Mouse (Mus musculus) embryo, embryonic 9.5 days (tissue): Measurements from ENCODE around the gene Plxdc1.
A peak's percentile ranks its signal among the peaks of the same experiment; 100 is the strongest.

Experiments
- DNase-seq: peaks from one replicate; pipeline ENCODE4 v3.0.0-alpha.2; 2017; ENCODE audit errors: extremely low spot score

Plxdc1 gene

DNA sequence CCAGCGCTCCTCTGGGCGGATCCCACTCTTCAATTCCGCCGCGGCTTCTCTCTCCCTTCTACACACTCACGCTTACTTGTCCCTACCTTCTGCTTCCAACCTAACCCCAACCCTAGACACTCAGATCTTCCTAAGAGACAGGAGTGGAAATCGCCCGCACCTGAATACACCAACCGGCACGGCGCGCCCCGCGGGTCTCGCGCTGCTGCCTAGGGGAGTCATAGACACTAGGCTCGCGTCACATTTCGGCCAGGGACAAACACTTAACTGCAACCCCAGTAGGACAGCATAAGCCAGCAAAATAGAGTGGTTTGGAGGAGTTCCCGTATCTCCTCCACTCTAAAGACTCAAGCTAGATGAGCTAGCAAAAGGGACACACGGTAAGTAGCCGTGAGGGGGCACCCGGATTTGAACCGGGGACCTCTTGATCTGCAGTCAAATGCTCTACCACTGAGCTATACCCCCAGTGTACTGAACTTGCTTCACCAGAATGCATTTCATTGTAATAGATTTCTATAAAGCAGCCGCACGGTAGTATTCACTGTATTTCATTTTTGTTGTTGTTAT, 2.4 kb upstream of the Plxdc1 start:
- peak; percentile 93 for DNase-seq

DNA sequence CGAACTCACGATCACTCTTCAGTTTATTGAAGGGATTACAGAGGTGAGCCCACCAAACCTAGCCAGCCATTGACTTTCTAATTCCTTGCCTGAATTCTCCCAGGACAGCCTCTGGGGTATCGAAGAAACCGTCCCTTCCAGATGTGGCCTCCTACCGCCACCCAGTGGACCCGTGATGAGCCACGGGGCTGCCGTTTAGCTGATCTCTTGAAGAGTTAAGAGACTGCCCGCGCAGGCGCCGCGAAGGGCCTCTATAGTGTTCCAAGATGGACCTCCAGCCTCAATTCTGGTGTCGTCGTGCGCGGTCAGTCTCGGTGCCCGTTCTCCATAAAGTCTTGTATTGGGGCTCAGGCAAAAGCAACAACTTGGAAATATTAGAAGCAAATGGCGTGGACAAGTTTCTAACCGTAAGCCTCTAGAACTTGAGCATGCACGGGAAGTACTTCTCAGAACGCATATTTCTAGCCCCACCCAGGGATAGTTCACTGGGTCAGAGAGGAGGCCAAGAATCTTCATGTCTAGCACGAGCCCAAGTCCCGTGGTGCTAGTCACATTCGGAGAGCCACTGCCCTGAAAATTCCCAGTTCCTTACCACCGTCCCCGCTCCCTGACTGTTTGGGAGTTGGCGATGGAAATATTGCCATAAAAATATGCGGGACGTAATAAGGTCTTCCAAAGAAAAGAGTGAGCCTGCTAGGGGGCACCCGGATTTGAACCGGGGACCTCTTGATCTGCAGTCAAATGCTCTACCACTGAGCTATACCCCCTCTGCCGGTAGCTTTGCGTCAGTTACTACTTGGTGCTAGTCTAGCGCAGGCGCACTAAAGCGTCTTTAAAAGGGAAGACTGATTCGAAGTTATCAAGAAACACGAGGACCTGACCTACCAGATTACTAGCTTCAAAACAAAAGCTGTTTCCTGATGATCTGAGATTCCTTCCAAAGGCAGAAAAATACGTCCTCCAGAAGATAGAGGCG, 1.6 kb upstream of the Plxdc1 start:
- DNase-seq, result peak; percentile 95

- no peak for DNase-seq
Measured at GRCm38 (mm10) chr11:97986738-97987465, 658 bp upstream of the Plxdc1 start.

DNA sequence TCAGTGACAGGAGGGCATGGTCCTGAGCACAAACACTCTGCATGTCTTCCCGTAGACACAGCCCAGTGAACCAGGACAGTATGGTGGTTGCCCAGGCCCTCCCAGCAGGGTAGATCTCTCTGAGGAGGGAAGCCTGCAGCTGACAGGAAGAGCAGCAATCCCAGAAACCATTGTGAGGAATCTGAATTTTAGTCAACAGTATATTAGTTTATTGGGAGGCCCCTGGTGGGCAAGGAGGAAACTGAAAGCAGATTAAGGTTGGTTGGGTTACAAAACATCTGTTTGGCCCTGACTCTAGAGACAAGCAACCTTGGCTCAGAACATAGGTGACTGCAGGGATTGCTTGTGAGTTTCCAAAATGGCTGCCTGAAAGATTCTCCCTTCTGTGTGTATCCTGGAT, 2.3 kb downstream of the Plxdc1 start:
- DNase-seq, result no peak

DNA sequence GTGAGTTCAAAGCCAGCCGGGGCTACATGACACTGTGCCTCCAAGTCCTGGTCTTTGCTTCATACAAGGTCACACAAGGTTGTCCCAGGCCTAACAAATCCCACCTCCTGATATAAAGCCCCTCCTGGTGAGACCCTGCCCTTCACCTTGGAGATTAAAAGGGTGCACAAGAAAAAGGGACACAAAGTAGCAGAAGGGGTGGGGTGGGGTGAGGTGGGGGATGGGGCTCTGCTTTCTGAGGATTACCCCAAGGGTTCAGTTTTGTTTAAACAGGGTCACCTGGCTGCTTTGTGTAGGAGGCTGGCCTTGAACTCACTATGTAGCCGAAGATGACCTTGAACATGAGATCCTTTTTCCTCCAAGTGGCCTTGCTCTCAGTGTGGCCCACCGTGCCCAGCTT, 2.7 kb downstream of the Plxdc1 start:
- no peak for DNase-seq

DNA sequence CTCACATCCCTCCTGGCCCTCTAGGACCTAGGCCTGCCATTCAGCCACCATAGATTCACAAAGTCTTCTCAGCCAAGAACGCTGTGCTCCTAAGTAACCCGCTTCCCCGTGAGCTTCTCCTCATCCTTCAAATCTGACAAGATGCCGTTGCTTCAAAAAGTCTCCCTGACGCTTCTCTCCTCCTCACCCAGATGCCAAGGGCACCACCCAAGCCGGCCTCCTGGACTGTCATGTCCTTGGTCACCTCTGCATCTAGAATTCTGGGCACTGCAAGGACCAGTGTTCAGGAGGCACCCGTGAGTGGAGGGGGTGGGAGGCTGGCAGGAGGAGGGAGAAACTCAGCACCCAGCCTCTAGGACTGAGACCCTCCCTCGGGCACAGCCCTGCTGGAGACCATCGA, 3.5 kb downstream of the Plxdc1 start:
- DNase-seq, result no peak

DNA sequence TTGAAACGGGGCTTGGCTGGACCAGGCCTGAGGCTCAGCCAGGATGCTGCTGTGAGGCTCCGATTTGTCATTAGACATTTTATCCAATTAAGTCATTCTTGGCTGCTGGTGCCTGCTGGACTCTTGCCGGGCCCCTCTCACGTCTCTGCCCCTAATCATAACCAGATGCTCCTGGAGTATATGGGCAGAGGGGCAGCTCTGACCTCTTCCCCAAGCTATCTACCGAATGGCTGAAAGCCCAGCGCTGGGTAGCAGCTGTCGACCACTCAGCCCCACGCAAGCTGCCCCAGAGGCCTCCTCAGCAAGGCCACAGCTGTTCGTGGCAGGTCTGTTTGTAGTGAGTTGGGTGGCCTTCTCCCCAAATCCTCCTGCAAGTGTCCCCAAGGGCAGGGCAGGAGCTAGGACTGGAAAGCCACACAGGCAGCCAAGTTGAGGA, 5.7 kb downstream of the Plxdc1 start:
- DNase-seq, result peak; percentile 24

DNA sequence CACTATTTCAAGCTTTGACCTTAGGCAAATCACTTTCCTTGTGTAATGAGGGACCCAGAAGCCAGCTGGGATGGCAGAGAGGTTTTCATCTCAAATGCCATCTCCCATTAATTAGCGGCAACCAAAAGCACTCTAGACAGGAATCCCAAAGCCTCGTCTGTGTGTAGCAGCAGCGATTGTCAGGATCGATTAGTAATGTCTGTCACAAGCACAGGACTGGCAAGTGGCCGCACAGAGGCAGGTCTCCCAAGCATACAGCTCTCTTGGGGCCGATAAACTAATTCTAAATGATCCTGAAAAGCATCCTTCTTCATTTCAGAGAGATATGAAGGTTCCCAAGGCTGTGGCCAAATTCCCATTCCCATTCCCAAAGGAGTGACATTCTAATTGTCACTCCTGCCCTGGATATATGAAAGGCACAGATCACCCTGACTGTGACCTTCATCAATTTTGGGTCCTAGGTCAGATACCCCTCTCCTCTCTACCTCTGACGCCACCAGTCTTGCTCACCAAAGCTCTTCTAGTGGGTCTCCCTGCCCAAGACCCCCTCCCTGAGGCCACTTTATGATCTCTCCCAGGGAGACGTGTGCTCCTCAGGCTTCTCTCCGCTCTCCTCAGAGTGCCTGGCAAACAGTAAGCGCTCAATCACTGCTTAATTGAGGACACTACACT, 6.3 kb downstream of the Plxdc1 start:
- no peak for DNase-seq

DNA sequence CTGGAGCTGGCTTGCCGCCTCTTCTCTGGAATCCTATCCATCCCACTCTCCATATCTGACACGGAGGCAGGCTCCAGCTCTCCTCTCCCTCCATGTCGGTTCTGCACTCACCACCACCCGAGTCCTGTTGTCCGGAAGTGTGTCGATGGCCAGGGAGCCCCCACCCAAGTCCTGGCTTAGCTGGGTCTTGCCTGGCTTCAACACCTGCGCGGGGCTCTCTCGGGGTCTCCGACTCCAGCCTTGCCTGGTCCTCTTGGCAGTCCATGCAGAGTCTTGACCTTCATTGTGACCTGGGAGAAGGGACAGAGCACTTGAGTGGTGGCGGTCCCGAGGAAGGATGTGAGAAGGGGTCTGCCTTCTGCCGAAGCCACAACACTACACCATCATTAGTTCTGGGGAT, 7.9 kb downstream of the Plxdc1 start:
- no peak for DNase-seq

DNA sequence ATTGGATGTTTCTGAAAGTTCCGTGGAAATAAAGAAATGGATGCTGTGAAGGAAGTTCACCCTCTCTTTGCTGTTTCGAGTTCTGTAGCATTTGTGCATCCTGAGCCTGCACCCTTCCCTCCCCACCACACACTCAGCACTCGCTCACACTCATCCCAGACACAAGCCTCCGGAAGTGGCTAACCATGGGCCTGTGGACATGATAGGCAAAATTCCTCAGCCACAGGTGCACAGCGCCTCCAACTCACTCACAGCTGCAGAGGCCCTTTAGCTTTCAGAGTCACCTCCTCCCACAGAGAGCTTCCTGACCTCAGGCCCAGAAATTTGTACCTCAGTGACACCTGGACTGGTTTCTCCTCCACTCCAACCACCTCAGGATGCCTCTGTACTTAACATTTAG, 8.4 kb downstream of the Plxdc1 start:
- DNase-seq, result no peak

DNA sequence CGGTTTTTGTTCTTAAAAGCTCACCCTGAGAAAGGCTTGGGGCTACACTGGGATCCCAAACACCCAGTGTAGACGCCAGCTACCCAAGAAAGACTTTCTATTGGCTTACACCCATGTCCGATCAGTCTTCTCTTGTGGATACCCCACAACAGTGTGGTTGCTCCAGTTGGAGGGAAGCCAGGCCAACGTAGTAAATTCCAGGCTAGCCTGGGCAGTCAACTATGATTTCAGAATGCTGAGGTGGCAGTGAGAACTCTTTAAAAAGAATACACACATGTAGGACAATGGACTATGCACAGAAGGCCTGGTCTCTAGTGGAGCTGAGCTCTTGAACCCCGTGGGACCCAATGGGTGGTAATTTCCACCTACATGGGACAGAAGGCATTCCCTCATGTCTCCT, 11.5 kb downstream of the Plxdc1 start:
- no peak for DNase-seq

GRCm38 (mm10) chr11:97974141-97974540, 12.1 kb downstream of the Plxdc1 start:
- no peak for DNase-seq

DNA sequence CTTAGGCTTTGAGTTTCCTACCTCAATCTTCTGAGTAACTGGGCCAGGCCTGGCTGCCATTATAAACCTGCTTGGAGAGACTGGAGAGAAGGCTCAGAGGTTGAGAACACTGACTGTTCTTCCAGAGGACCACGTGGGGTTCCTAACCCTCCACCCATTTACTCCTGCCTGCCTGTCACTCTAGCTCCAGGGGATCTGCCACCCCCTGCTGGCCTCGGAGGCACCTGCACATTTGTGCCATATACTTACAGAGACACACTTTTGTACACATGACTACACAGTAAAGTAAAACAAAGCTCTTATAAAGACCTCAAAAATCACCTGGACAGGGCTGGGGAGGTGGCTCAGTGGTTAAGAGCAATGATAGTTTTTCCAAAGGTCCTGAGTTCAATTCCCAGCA, 13.8 kb downstream of the Plxdc1 start:
- DNase-seq, result no peak

DNA sequence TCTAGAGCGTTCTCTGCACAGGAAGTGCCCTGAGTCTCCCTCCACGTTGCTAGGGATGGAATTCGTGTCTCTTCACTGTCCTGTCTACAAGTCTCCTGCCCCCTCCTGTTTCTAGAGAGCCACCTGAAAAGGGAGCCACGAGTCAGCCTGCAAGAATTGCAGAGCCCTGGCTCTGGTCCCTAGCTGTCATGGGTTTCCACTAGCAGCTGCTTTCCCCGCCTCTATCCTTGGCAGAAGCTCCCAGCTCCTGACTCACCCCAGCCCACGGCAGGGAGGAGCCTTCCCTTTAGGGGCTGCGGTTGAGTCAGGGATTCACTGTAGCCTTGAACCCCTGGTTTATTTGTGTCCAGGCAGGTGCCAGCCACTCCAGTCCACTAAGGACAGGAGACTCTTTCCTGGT, 15.0 kb downstream of the Plxdc1 start:
- DNase-seq, result no peak

DNA sequence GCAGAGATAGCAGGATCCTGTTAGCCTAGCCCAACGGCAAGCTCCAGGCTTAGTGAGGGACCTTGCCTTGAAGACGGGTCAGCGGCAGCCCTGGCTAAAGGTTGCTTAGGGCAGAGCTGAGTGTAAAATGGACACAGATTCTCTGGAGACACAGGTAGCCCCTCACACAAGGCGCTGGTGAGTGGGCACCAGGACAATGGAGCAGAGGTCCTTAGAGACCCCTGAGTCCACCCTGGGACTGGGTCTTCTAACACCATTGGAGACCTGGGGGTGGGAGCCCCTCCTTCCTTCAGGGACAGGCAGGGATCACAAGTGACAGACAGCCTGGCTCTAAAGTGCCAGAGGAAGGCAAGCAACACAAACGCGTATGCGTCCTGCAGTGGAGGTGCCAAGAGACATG, 15.5 kb downstream of the Plxdc1 start:
- DNase-seq, result no peak

GRCm38 (mm10) chr11:97968385-97968784, 17.9 kb downstream of the Plxdc1 start:
- DNase-seq, result no peak

DNA sequence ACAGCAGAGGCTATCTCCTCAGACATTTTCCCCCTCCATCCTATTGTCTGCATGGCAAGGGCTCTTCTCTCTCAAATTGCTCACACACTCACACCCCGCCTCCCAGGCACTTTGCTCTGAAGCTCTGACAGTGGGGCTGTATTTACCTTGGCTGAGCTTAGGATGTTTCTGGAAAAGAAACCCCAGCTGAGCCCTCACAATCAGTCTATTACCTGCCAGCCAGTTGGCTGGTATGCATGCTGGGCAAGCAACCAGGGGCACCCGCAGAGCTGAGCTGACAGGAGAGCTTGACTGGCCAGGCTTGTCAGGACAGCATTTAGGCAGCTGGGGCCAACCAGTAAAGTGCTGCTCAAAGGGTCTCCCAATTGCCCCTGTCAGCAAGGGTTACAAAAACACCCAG, 19.1 kb downstream of the Plxdc1 start:
- DNase-seq, result no peak

DNA sequence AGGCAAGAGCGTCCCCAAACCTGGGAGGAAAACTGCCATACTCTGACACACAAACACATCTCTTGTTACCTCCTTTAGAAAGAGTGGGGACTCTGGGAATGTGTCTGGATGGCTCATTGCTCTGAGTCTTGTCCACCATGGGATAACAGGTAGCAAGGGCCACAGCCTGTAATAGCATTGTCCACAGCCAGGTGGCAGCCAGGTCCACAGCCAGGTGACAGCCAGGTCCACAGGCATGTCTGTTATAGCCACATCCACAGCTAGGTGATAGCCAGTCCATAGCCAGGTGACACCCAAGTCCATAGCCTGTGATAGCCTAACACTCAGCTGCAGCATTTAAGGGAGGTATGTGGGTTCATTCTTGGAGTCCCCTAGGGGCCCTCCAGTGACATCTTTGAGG, 25.3 kb downstream of the Plxdc1 start:
- DNase-seq, result no peak

GRCm38 (mm10) chr11:97959300-97959680, 27.0 kb downstream of the Plxdc1 start:
- no peak for DNase-seq

- DNase-seq, result no peak
Measured at GRCm38 (mm10) chr11:97958641-97959299, 27.5 kb downstream of the Plxdc1 start.

GRCm38 (mm10) chr11:97956905-97957560, 29.2 kb downstream of the Plxdc1 start:
- no peak for DNase-seq
